Comparison of ENCODE assay signal across 23 mouse cellular contexts in the genomic region with DNA sequence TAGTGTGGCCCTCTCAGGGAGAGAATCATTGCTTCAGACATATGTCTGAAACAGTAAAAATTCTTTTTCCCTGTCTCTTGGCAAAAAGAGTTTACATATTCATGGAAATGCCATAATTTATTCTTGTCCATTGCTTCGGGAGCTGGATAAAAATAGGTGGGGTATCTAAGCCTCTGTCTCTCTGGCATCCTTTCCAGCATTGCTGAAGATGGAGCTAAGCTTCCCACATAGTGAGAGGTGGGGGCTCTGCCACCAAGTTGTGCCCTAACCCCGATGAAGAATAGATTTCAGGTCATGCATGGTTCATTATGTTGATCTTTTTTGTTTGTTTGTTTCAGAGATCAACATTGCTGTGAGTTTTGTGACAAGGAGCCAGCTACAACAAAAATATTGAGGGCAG.
DNase-seq lines count a peak whose midpoint lies in the region; ATAC-seq and TF ChIP-seq lines count a peak whose summit lies in the region.
"Had no signal": no experiment of that assay in that cellular context is flagged by ENCODE, and none has a peak within 500 bp of the region (broad histone marks: within the 10 kb centered on the region; RNA-seq: fewer than 3 reads in every experiment).

No protein-coding gene starts in this region.

- H3K9ac ChIP-seq in midbrain, embryonic 11.5 days (ENCODE audit: low read length): no peak overlapping the region
- H3K9ac ChIP-seq: embryonic facial prominence, embryonic 12.5 days; forebrain, embryonic 13.5 days; forebrain, embryonic 15.5 days had no signal

- H3K36me3 ChIP-seq in midbrain, embryonic 11.5 days (ENCODE audit: control insufficient read depth, insufficient read depth, low read length): no peaks in the 10 kb centered on the region
- no peaks in the 10 kb centered on the region for H3K36me3 ChIP-seq in midbrain, embryonic 10.5 days
- H3K36me3 ChIP-seq: embryonic facial prominence, embryonic 10.5 days; embryonic facial prominence, embryonic 12.5 days; forebrain, embryonic 15.5 days; G1E had no signal

- ATAC-seq in frontal cortex, adult (ENCODE audit: low TSS enrichment): peak; percentile 69; the same call in 1 of the 2 replicates
- no peak for ATAC-seq in midbrain, embryonic 11.5 days (ENCODE audit: low FRiP score)
- ATAC-seq: activated CD4-positive, CD25-positive, alpha-beta regulatory T cell, adult 4 months; CD4-positive, CD25-positive, alpha-beta regulatory T cell, adult 4 months; forebrain, embryonic 13.5 days; forebrain, embryonic 15.5 days; Patski had no signal

- TF ChIP-seq CTCF in layer of hippocampus, adult 2 months (conservative IDR thresholded peaks at IDR 0.05): no peak

- no peaks in the 10 kb centered on the region for H3K9me3 ChIP-seq in midbrain, embryonic 11.5 days (ENCODE audit: control insufficient read depth, low read length)
- H3K9me3 ChIP-seq in midbrain, embryonic 10.5 days (replicated peaks): no peaks in the 10 kb centered on the region
- H3K9me3 ChIP-seq: embryonic facial prominence, embryonic 10.5 days; embryonic facial prominence, embryonic 12.5 days; forebrain, embryonic 13.5 days; forebrain, embryonic 15.5 days; G1E had no signal

- H3K27me3 ChIP-seq in midbrain, embryonic 11.5 days (ENCODE audit: control insufficient read depth, insufficient read depth, low read length): no peaks in the 10 kb centered on the region
- no peaks in the 10 kb centered on the region for H3K27me3 ChIP-seq in midbrain, embryonic 10.5 days (ENCODE audit: low read depth, poor library complexity, severe bottlenecking)
- H3K27me3 ChIP-seq: CH12.LX; embryonic facial prominence, embryonic 12.5 days had no signal

- no peak overlapping the region for H3K4me3 ChIP-seq in midbrain, embryonic 11.5 days (ENCODE audit: low read depth, low read length)
- H3K4me3 ChIP-seq in midbrain, embryonic 10.5 days: no peak overlapping the region
- no peak overlapping the region for H3K4me3 ChIP-seq in layer of hippocampus, adult 2 months
- H3K4me3 ChIP-seq: embryonic facial prominence, embryonic 10.5 days; embryonic facial prominence, embryonic 12.5 days; forebrain, embryonic 13.5 days; forebrain, embryonic 15.5 days had no signal

- DNase-seq in frontal cortex, postnatal 10 days (ENCODE audit: low spot score in 2 of 2): no peak
- DNase-seq in midbrain, embryonic 11.5 days (ENCODE audit: low spot score, missing footprints): peak; percentile 49
- no peak for DNase-seq in midbrain, embryonic 10.5 days (ENCODE audit: low spot score)
- no peak for DNase-seq in layer of hippocampus, adult 2 months (ENCODE audit: low spot score in 2 of 2)
- DNase-seq: adrenal gland, adult 8-10 months; adrenal gland, postnatal 14 days; adrenal gland, postnatal 36 days; B cell, adult 2 months; cerebellum, adult 11-12 months; cerebellum, adult 2 months; cerebellum, adult 9-10 months; cerebellum, postnatal 10 days; cerebellum, postnatal 25 days had no signal

- no peak overlapping the region for H3K4me2 ChIP-seq in midbrain, embryonic 11.5 days
- H3K4me2 ChIP-seq: embryonic facial prominence, embryonic 12.5 days; forebrain, embryonic 13.5 days; forebrain, embryonic 15.5 days had no signal

- H3K4me1 ChIP-seq in midbrain, embryonic 11.5 days (ENCODE audit: control insufficient read depth, insufficient read depth, low read length): no peaks in the 10 kb centered on the region
- no peaks in the 10 kb centered on the region for H3K4me1 ChIP-seq in midbrain, embryonic 10.5 days
- H3K4me1 ChIP-seq: embryonic facial prominence, embryonic 10.5 days; embryonic facial prominence, embryonic 12.5 days; forebrain, embryonic 13.5 days; forebrain, embryonic 15.5 days had no signal

- WGBS in midbrain, embryonic 11.5 days: 87% methylated on average over 2 of the region's 2 CpGs
- 86% methylated on average over 2 of the region's 2 CpGs for WGBS in midbrain, embryonic 10.5 days

- no peak overlapping the region for H3K27ac ChIP-seq in midbrain, embryonic 11.5 days (ENCODE audit: low read depth, low read length)
- H3K27ac ChIP-seq in midbrain, embryonic 10.5 days (replicated peaks): no peak overlapping the region
- no peak overlapping the region for H3K27ac ChIP-seq in layer of hippocampus, adult 2 months
- H3K27ac ChIP-seq: embryonic facial prominence, embryonic 10.5 days; embryonic facial prominence, embryonic 12.5 days; forebrain, embryonic 13.5 days; forebrain, embryonic 15.5 days had no signal
